In genomic region chr14:20660827-20661660, GRCm38 (mm10) we compare ENCODE assay signal across 8 mouse cellular contexts. TPM values are rescaled to one million over a fixed set of nuclear protein-coding genes. Genes with fewer than 3 reads are reported as not detected.
DNase-seq lines count a peak whose midpoint lies in the region; ATAC-seq and TF ChIP-seq lines count a peak whose summit lies in the region.

No protein-coding gene starts in this region.

- H3K27me3 ChIP-seq in MEL (ENCODE audit: control insufficient read depth in 1 of 2, insufficient read depth in 2 of 2, low read length in 2 of 2), result peaks cover 0 to 15% of the 10 kb centered on the region in 2 experiments; a peak in 1 of 4 replicates
- no peaks in the 10 kb centered on the region for H3K27me3 ChIP-seq in cerebellum, adult 2 months (ENCODE audit: control insufficient read depth, insufficient read depth, low read length)
- H3K27me3 ChIP-seq in forebrain, postnatal 0 days (ENCODE audit: insufficient read depth, low read length), result no peaks in the 10 kb centered on the region; the same call in 1 of the 2 replicates
- H3K27me3 ChIP-seq in lung, embryonic 16.5 days (ENCODE audit: control insufficient read depth, insufficient read depth, low read depth, low read length), result peaks cover 10% of the 10 kb centered on the region; the same call in 1 of the 2 replicates

- peak overlapping the region; percentile 71 for H3K9ac ChIP-seq in MEL (ENCODE audit: control insufficient read depth, low read depth, low read length, poor library complexity, severe bottlenecking)
- H3K9ac ChIP-seq in forebrain, postnatal 0 days, result peak overlapping the region; percentile 88
- peak overlapping the region; percentile 73 for H3K9ac ChIP-seq in lung, embryonic 16.5 days (ENCODE audit: low read length)

- H3K79me2 ChIP-seq in MEL (ENCODE audit: control insufficient read depth, insufficient read depth, low read length, poor library complexity), result no peaks in the 10 kb centered on the region

- TF ChIP-seq POLR2A in MEL (IDR thresholded peaks at IDR 0.05; ENCODE audit: control insufficient read depth in 1 of 2, insufficient read depth in 1 of 2, low read depth in 1 of 2, low read length in 2 of 2, poor library complexity in 1 of 2), result peak; percentile 58 to 64; a peak in 3 of 4 replicates
- TF ChIP-seq POLR2A in cerebellum, adult 2 months (IDR thresholded peaks at IDR 0.05; ENCODE audit: borderline replicate concordance, insufficient read depth, low read length), result peak; percentile 66; the same call in 1 of the 2 replicates

- TF ChIP-seq RAD21 in MEL (IDR thresholded peaks at IDR 0.05; ENCODE audit: low read depth, low read length), result peak; percentile 85

- peak; percentile 69 to 94 (median 87) for TF ChIP-seq CTCF in MEL (IDR thresholded peaks at IDR 0.05 in 2 of 3, conservative IDR thresholded peaks at IDR 0.05 in 1 of 3; ENCODE audit: control insufficient read depth in 1 of 3, insufficient read depth in 1 of 3, low read depth in 2 of 3, low read length in 3 of 3, poor library complexity in 1 of 3, severe bottlenecking in 1 of 3)
- peak; percentile 82 for TF ChIP-seq CTCF in cerebellum, adult 2 months (IDR thresholded peaks at IDR 0.05; ENCODE audit: borderline replicate concordance, insufficient read depth, low read depth, low read length)
- peak; percentile 94 for TF ChIP-seq CTCF in forebrain, postnatal 0 days (IDR thresholded peaks at IDR 0.05; ENCODE audit: low read depth)

- WGBS in cerebellum, adult 2 months, result under 1% methylated on average over 52 of the region's 52 CpGs
- WGBS in forebrain, postnatal 0 days, result 3% methylated on average over 52 of the region's 52 CpGs
- WGBS in lung, embryonic 16.5 days, result under 1% methylated on average over 51 of the region's 52 CpGs

- no peak overlapping the region for H3K27ac ChIP-seq in MEL (ENCODE audit: control insufficient read depth, low read depth, low read length)
- H3K27ac ChIP-seq in cerebellum, adult 2 months (ENCODE audit: insufficient read depth, low read length), result peak overlapping the region; percentile 55
- H3K27ac ChIP-seq in forebrain, postnatal 0 days (ENCODE audit: low read depth, low read length), result peak overlapping the region; percentile 86
- H3K27ac ChIP-seq in lung, embryonic 16.5 days (ENCODE audit: low read length), result peak overlapping the region; percentile 82

- no peaks in the 10 kb centered on the region for H3K9me3 ChIP-seq in MEL (replicated peaks; ENCODE audit: insufficient read depth, low read length)
- H3K9me3 ChIP-seq in forebrain, postnatal 0 days (ENCODE audit: low read length), result no peaks in the 10 kb centered on the region
- H3K9me3 ChIP-seq in lung, embryonic 16.5 days (ENCODE audit: control insufficient read depth, low read length), result no peaks in the 10 kb centered on the region

- H3K4me3 ChIP-seq in MEL (ENCODE audit: control insufficient read depth in 1 of 2, insufficient read depth in 1 of 2, low read depth in 2 of 2, low read length in 2 of 2), result peak overlapping the region; percentile 75 to 94
- peak overlapping the region; percentile 80 for H3K4me3 ChIP-seq in cerebellum, adult 2 months (replicated peaks; ENCODE audit: insufficient read depth, low read depth, low read length)
- peak overlapping the region; percentile 65 for H3K4me3 ChIP-seq in forebrain, postnatal 0 days (ENCODE audit: low read depth, low read length)
- H3K4me3 ChIP-seq in lung, embryonic 16.5 days (ENCODE audit: low read length), result peak overlapping the region; percentile 79

- DNase-seq in MEL (ENCODE audit: low read depth, low spot score), result peak; percentile 98
- DNase-seq in cerebellum, adult 2 months, result peak; percentile 95
- peak; percentile 96 for DNase-seq in forebrain, postnatal 0 days
- DNase-seq in layer of hippocampus, adult 9-10 months (ENCODE audit: low spot score), result peak; percentile 96
- peak; percentile 80 for DNase-seq in ovary, postnatal 10 days (ENCODE audit: low spot score)
- DNase-seq in thymus, postnatal 10 days (ENCODE audit: low spot score in 2 of 2), result peak; percentile 88 to 94

- TF ChIP-seq EP300 in MEL (IDR thresholded peaks at IDR 0.05; ENCODE audit: low read depth in 1 of 2, low read length in 2 of 2), result no peak

- H3K4me1 ChIP-seq in MEL (ENCODE audit: control insufficient read depth in 1 of 2, insufficient read depth in 2 of 2, low read length in 2 of 2), result peaks cover 0 to 9% of the 10 kb centered on the region in 2 experiments; a peak in 2 of 4 replicates
- H3K4me1 ChIP-seq in cerebellum, adult 2 months (ENCODE audit: control insufficient read depth, insufficient read depth, low read length), result 0 out of 2 replicates have a peak, but pooled peaks cover 3% of the 10 kb centered on the region
- 0 out of 2 replicates have a peak, but pooled peaks cover 3% of the 10 kb centered on the region for H3K4me1 ChIP-seq in forebrain, postnatal 0 days (ENCODE audit: insufficient read depth)
- peaks cover 8% of the 10 kb centered on the region for H3K4me1 ChIP-seq in lung, embryonic 16.5 days (replicated peaks; ENCODE audit: control insufficient read depth, insufficient read depth, low read length)

- ATAC-seq in forebrain, postnatal 0 days, result peak; percentile 95
- ATAC-seq in hematopoietic stem cell, adult 5-6 weeks (replicated peaks in 1 of 2; ENCODE audit: insufficient read depth in 1 of 2, low FRiP score in 2 of 2, low TSS enrichment in 1 of 2, low read depth in 1 of 2, poor library complexity in 2 of 2, severe bottlenecking in 2 of 2), result peak; percentile 92 to 97
- ATAC-seq in lung, embryonic 16.5 days (ENCODE audit: low read depth), result peak; percentile 91

- peak overlapping the region; percentile 85 for H3K4me2 ChIP-seq in forebrain, postnatal 0 days (ENCODE audit: low read depth)
- peak overlapping the region; percentile 97 for H3K4me2 ChIP-seq in lung, embryonic 16.5 days (ENCODE audit: low read depth, low read length)

- H3K36me3 ChIP-seq in MEL (ENCODE audit: control insufficient read depth in 1 of 2, insufficient read depth in 2 of 2, low read length in 2 of 2), result no peaks in the 10 kb centered on the region
- H3K36me3 ChIP-seq in forebrain, postnatal 0 days (ENCODE audit: insufficient read depth), result no peaks in the 10 kb centered on the region
- no peaks in the 10 kb centered on the region for H3K36me3 ChIP-seq in lung, embryonic 16.5 days (ENCODE audit: control insufficient read depth, insufficient read depth, low read length)

TF ChIP-seq in MEL, 35 proteins besides CTCF, POLR2A, EP300 and RAD21 (continues in another document):
- peak; percentile 83 for TF ChIP-seq SMC3 (IDR thresholded peaks at IDR 0.05; ENCODE audit: low read depth, low read length)
- TF ChIP-seq ZNF384 (IDR thresholded peaks at IDR 0.05; ENCODE audit: low read depth, low read length), result no peak
- peak; percentile 77 for TF ChIP-seq ZC3H11A (IDR thresholded peaks at IDR 0.05; ENCODE audit: low read depth, low read length)

RNA-seq across cellular contexts. Expression of gene Myoz1, which starts 4.7 kb away (rescaled TPM):
- total RNA-seq in MEL (2012; rRNA removed), result 0.15 TPM in 1 of 2 replicates, not detected in the other
- under 1 TPM in 1 of 2 experiments, not detected in 1; 0.15 TPM for polyA plus RNA-seq in MEL (2012; ENCODE audit: insufficient read depth in 1 of 2, insufficient read length in 2 of 2, low read depth in 1 of 2, low replicate concordance in 2 of 2, missing spikeins in 1 of 2)
- not detected in 2 replicates for polyA plus RNA-seq in cerebellum, adult 2 months (2012; rRNA removed)
- 0.15 and 0.57 TPM in 2 replicates for total RNA-seq in forebrain, postnatal 0 days (2014; rRNA removed)
- 0.30 and 0.83 TPM in 2 replicates for polyA plus RNA-seq in forebrain, postnatal 0 days (2015; fragmentation: Nextera tagmentation; extraction: Ambion mirVana)
- total RNA-seq in hematopoietic stem cell, adult 5-6 weeks (2017), result not detected in 2 replicates
- polyA plus RNA-seq in lung, embryonic 16.5 days (2015; fragmentation: Nextera tagmentation; extraction: Ambion mirVana), result 1.8 and 7.9 TPM in 2 replicates

RNA-seq across cellular contexts. Expression of gene Synpo2l, which starts 7.1 kb away (rescaled TPM):
- 0.04 TPM in 1 of 2 replicates, not detected in the other for total RNA-seq in MEL (2012; rRNA removed)
- under 1 TPM in 1 of 2 experiments, not detected in 1; 0.06 TPM for polyA plus RNA-seq in MEL (2012; ENCODE audit: insufficient read depth in 1 of 2, insufficient read length in 2 of 2, low read depth in 1 of 2, low replicate concordance in 2 of 2, missing spikeins in 1 of 2)
- polyA plus RNA-seq in cerebellum, adult 2 months (2012; rRNA removed), result 0.08 and 0.13 TPM in 2 replicates
- total RNA-seq in forebrain, postnatal 0 days (2014; rRNA removed), result 0.15 and 0.24 TPM in 2 replicates
- polyA plus RNA-seq in forebrain, postnatal 0 days (2015; fragmentation: Nextera tagmentation; extraction: Ambion mirVana), result 0.17 and 0.19 TPM in 2 replicates
- total RNA-seq in hematopoietic stem cell, adult 5-6 weeks (2017), result 0.06 TPM in 1 of 2 replicates, not detected in the other
- 4.2 and 6.2 TPM in 2 replicates for polyA plus RNA-seq in lung, embryonic 16.5 days (2015; fragmentation: Nextera tagmentation; extraction: Ambion mirVana)

RNA-seq across cellular contexts. Expression of gene Sec24c, which starts 13.1 kb away (rescaled TPM):
- total RNA-seq in MEL (2012; rRNA removed), result 68.5 and 83.9 TPM in 2 replicates
- polyA plus RNA-seq in MEL (2012; ENCODE audit: insufficient read depth in 1 of 2, insufficient read length in 2 of 2, low read depth in 1 of 2, low replicate concordance in 2 of 2, missing spikeins in 1 of 2), result 100 to 1,000 TPM; 121 to 263 TPM
- 93.3 and 116 TPM in 2 replicates for polyA plus RNA-seq in cerebellum, adult 2 months (2012; rRNA removed)
- 65.0 and 86.4 TPM in 2 replicates for total RNA-seq in forebrain, postnatal 0 days (2014; rRNA removed)
- polyA plus RNA-seq in forebrain, postnatal 0 days (2015; fragmentation: Nextera tagmentation; extraction: Ambion mirVana), result 46.0 and 57.1 TPM in 2 replicates
- total RNA-seq in hematopoietic stem cell, adult 5-6 weeks (2017), result 100 and 107 TPM in 2 replicates
- polyA plus RNA-seq in lung, embryonic 16.5 days (2015; fragmentation: Nextera tagmentation; extraction: Ambion mirVana), result 93.3 and 95.6 TPM in 2 replicates

RNA-seq across cellular contexts. Expression of gene Usp54, which starts 20.2 kb away (rescaled TPM):
- 1.2 and 1.5 TPM in 2 replicates for total RNA-seq in MEL (2012; rRNA removed)
- 1 to 10 TPM in 1 of 2 experiments, not detected in 1; 2.6 TPM for polyA plus RNA-seq in MEL (2012; ENCODE audit: insufficient read depth in 1 of 2, insufficient read length in 2 of 2, low read depth in 1 of 2, low replicate concordance in 2 of 2, missing spikeins in 1 of 2)
- polyA plus RNA-seq in cerebellum, adult 2 months (2012; rRNA removed), result 60.6 and 63.1 TPM in 2 replicates
- total RNA-seq in forebrain, postnatal 0 days (2014; rRNA removed), result 20.5 and 28.9 TPM in 2 replicates
- 3.0 and 4.8 TPM in 2 replicates for polyA plus RNA-seq in forebrain, postnatal 0 days (2015; fragmentation: Nextera tagmentation; extraction: Ambion mirVana)
- 14.3 and 15.0 TPM in 2 replicates for total RNA-seq in hematopoietic stem cell, adult 5-6 weeks (2017)
- polyA plus RNA-seq in lung, embryonic 16.5 days (2015; fragmentation: Nextera tagmentation; extraction: Ambion mirVana), result 6.2 and 8.1 TPM in 2 replicates

RNA-seq across cellular contexts. Expression of gene Fut11, which starts 33.7 kb away (rescaled TPM):
- 0.49 and 0.69 TPM in 2 replicates for total RNA-seq in MEL (2012; rRNA removed)
- 1 to 10 TPM in 1 of 2 experiments, not detected in 1; 1.8 TPM for polyA plus RNA-seq in MEL (2012; ENCODE audit: insufficient read depth in 1 of 2, insufficient read length in 2 of 2, low read depth in 1 of 2, low replicate concordance in 2 of 2, missing spikeins in 1 of 2)
- 15.9 and 17.1 TPM in 2 replicates for polyA plus RNA-seq in cerebellum, adult 2 months (2012; rRNA removed)
- 11.2 and 17.9 TPM in 2 replicates for total RNA-seq in forebrain, postnatal 0 days (2014; rRNA removed)
- 14.0 and 20.7 TPM in 2 replicates for polyA plus RNA-seq in forebrain, postnatal 0 days (2015; fragmentation: Nextera tagmentation; extraction: Ambion mirVana)
- total RNA-seq in hematopoietic stem cell, adult 5-6 weeks (2017), result 4.5 and 7.1 TPM in 2 replicates
- 29.4 and 30.7 TPM in 2 replicates for polyA plus RNA-seq in lung, embryonic 16.5 days (2015; fragmentation: Nextera tagmentation; extraction: Ambion mirVana)
